8 mouse cellular contexts compared by ENCODE assay signal in genomic region chr2:84714811-84715561, GRCm38 (mm10). TPM values are rescaled to one million over a fixed set of nuclear protein-coding genes. Genes with fewer than 3 reads are reported as not detected.
DNase-seq lines count a peak whose midpoint lies in the region; ATAC-seq and TF ChIP-seq lines count a peak whose summit lies in the region.

Zdhhc5 (minus strand) TSS chr2:84715180.

- peak within 1 kb of the TSS; percentile 62 for H3K4me3 ChIP-seq in cortical plate, adult 2 months (ENCODE audit: insufficient read depth, low read length)
- peak within 1 kb of the TSS; percentile 97 for H3K4me3 ChIP-seq in megakaryocyte, embryonic 14.5 days (replicated peaks)

- H3K9me3 ChIP-seq in megakaryocyte, embryonic 14.5 days = no peaks in the 10 kb centered on the region

- peaks cover 17% of the 10 kb centered on the region for H3K36me3 ChIP-seq in megakaryocyte, embryonic 14.5 days (replicated peaks; ENCODE audit: low read length)

- H3K27ac ChIP-seq in cortical plate, adult 2 months (ENCODE audit: insufficient read depth, low read length) = peak within 1 kb of the TSS; percentile 96

- peak; percentile 74 for ATAC-seq in activated CD4-positive, CD25-positive, alpha-beta regulatory T cell, adult 4 months

- DNase-seq in gastrocnemius, adult 8-10 months (ENCODE audit: low spot score in 2 of 2) = peak; percentile 99
- peak; percentile 97 for DNase-seq in hindlimb bud, embryonic 11.5 days (ENCODE audit: extremely low spot score, low read depth, low spot score)
- DNase-seq in left cerebral cortex, adult 8-10 months (ENCODE audit: low spot score in 2 of 2) = peak; percentile 96 to 98
- peak; percentile 99 for DNase-seq in right cerebral cortex, postnatal 10 days (ENCODE audit: low spot score in 2 of 2)
- peak; percentile 98 for DNase-seq in urinary bladder, postnatal 25 days (ENCODE audit: low spot score)

- no peaks in the 10 kb centered on the region for H3K27me3 ChIP-seq in megakaryocyte, embryonic 14.5 days (replicated peaks)

- TF ChIP-seq CTCF in cortical plate, adult 2 months (IDR thresholded peaks at IDR 0.05; ENCODE audit: extremely low read depth, insufficient read depth, low read length) = no peak

- peaks cover 2% of the 10 kb centered on the region; the same call in 1 of the 2 replicates for H3K4me1 ChIP-seq in cortical plate, adult 2 months (ENCODE audit: control insufficient read depth, insufficient read depth, low read length)
- H3K4me1 ChIP-seq in megakaryocyte, embryonic 14.5 days = peaks cover 43% of the 10 kb centered on the region

- peak; percentile 85 for TF ChIP-seq POLR2A in cortical plate, adult 2 months (IDR thresholded peaks at IDR 0.05; ENCODE audit: extremely low read depth, insufficient read depth, low read length)

RNA-seq across cellular contexts. Expression of gene Zdhhc5, which starts in this region (rescaled TPM):
- polyA plus RNA-seq in activated CD4-positive, CD25-positive, alpha-beta regulatory T cell, adult 4 months (2017; shearing (Covaris generic)) = 10 to 100 TPM; 13.7 to 14.5 TPM
- polyA plus RNA-seq in cortical plate, adult 2 months (2012; rRNA removed) = 27.5 and 29.7 TPM in 2 replicates
- 100 to 1,000 TPM in 1 of 4 experiments, 10 to 100 TPM in 3; 78.4 to 100 (median 81.7) TPM for total RNA-seq in gastrocnemius, adult 8-10 months (2022)
- total RNA-seq in left cerebral cortex, adult 8-10 months (2022) = 10 to 100 TPM; 38.3 to 42.1 (median 40.2) TPM
- polyA plus RNA-seq in megakaryocyte, embryonic 14.5 days (2012; ENCODE audit: insufficient read depth, low replicate concordance) = 14.8 and 20.0 TPM in 2 replicates

Comparison
In these comparisons a context has a peak if more than half of its experiments do, and no peak if none do; other contexts are left out.
1. Peak in every context shown above with its lines: DNase-seq, ATAC-seq, H3K4me3 ChIP-seq and H3K27ac ChIP-seq.